Mouse (Mus musculus) thymus, adult 2 months (tissue): ENCODE measurements at regions not wholly inside any gene's neighbourhood (a gene's known extent, or its start where the extent isn't known, plus 50 kb on each side); places are given as distances from the start of the nearest gene placed in this dataset.

Source experiments
- CTCF ChIP-seq: fragments of 200-500 bp; IDR thresholded peaks from 2 replicates; pipeline ENCODE4 v1.5.1; 2012; ENCODE audit warnings: mild to moderate bottlenecking, control low read depth, low read length, moderate library complexity, borderline replicate concordance; ENCODE audit not compliant: control insufficient read depth, poor library complexity, insufficient read depth; ENCODE audit errors: extremely low read depth
- POLR2A ChIP-seq: fragments of 200-500 bp; IDR thresholded peaks from 2 replicates; pipeline ENCODE4 v1.6.1; 2012; ENCODE audit warnings: mild to moderate bottlenecking, low read length, control low read depth, moderate library complexity; ENCODE audit not compliant: control insufficient read depth, poor library complexity, insufficient read depth; ENCODE audit errors: extremely low read depth

DNA sequence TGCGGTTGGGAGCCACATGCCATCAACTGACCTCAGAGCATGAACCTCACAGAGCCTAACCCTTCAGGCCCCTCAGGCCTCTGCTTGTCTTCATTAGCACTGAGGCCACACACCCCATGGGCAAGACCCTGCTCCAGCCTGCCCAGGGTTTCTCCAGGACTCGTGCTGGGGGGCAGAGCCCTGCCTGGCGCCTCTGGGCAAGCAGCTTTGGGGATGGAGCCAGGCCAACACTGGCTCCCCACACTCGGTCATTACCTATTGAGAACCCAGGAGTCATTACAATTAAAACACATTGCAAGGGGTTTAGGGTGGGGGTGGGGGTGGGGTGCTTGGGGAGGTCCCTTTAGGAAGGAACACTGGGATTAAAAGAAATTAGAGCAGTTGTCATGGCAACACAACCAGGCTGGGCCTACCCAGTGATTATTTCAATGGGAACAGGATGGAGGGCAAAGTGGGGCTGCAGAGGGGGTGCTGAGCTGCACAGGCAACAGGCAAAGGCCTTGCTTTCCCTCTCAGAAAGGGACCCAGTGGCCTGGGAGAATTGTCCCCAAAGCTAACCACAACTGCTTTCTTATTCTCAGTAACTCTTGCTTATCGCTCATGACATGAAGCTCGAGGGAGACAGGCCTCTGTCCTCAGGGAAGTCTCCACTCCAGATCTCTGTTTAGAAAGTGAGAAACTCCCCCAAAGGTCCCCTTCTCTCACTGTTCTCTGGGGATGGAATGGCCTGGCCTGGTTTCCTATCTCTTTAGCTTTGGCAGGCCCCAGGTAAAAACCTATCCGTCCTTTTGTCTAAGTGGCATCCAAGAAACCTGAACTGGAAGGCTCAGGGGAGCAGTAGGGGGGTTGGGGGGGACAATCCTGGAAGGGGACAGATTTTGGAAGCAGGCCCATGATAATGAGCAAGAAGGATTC lies 235.0 kb downstream of the Sox9 start:
- TF ChIP-seq CTCF: no peak
- no peak for TF ChIP-seq POLR2A
